Mouse (Mus musculus) heart, embryonic 13.5 days (tissue): ENCODE data around the gene Plekhh3. TPM values are rescaled to one million over a fixed set of nuclear protein-coding genes. Genes with fewer than 3 reads are reported as not detected.
"Not testable (repeated sequence)": the region's sequence is repeated elsewhere in the genome, so short reads cannot be mapped to it uniquely, and the experiment has no call there.

Experiments
- ATAC-seq: fragments of 200-750 bp; cut with Nextera tagmentation; 2 replicates; pipeline ENCODE4 v1.8.0; 2017; ENCODE audit warnings: moderate TSS enrichment; ENCODE audit not compliant: insufficient number of reproducible peaks, low FRiP score, low TSS enrichment; ENCODE audit errors: extremely low read depth
- H3K27ac ChIP-seq: fragments of 300-500 bp; sonication (generic); replicated peaks from 2 replicates; pipeline ENCODE4 v1.5.1; 2015; ENCODE audit warnings: moderate library complexity, mild to moderate bottlenecking, inconsistent platforms
- H3K27me3 ChIP-seq: fragments of 300-500 bp; sonication (generic); replicated peaks from 2 replicates; pipeline ENCODE4 v1.6.1; 2015; ENCODE audit warnings: mild to moderate bottlenecking, inconsistent platforms
- H3K36me3 ChIP-seq: fragments of 300-500 bp; sonication (generic); 2 replicates; pipeline ENCODE4 v1.6.1; 2015; ENCODE audit warnings: mild to moderate bottlenecking, inconsistent platforms
- H3K4me1 ChIP-seq: fragments of 300-500 bp; sonication (generic); 2 replicates; pipeline ENCODE4 v1.6.1; 2015; ENCODE audit warnings: inconsistent platforms
- H3K4me2 ChIP-seq: fragments of 300-500 bp; sonication (generic); 2 replicates; pipeline ENCODE4 v1.6.1; 2015; ENCODE audit warnings: inconsistent platforms, mild to moderate bottlenecking, moderate library complexity
- H3K4me3 ChIP-seq: fragments of 300-500 bp; sonication (generic); 2 replicates; pipeline ENCODE4 v1.5.1; 2015; ENCODE audit warnings: moderate library complexity, mild to moderate bottlenecking, inconsistent platforms
- H3K9ac ChIP-seq: fragments of 300-500 bp; sonication (generic); 2 replicates; pipeline ENCODE4 v1.6.1; 2015; ENCODE audit warnings: inconsistent platforms, mild to moderate bottlenecking, moderate library complexity
- H3K9me3 ChIP-seq: fragments of 300-500 bp; sonication (generic); 2 replicates; pipeline ENCODE4 v1.6.1; 2016; ENCODE audit warnings: inconsistent platforms
- WGBS: fragments of 180-500 bp; shearing (Covaris S2); methylation state at CpG from one replicate; pipeline ENCODE4 v1.1.7; 2015; ENCODE audit warnings: mixed read lengths; 5-methylcytosine and 5-hydroxymethylcytosine counted together
- polyA plus RNA-seq: library from polyadenylated mRNA; unstranded; fragments of >200 nt; fragmentation: Nextera tagmentation; extraction: Ambion mirVana; gene quantifications from 2 replicates; pipeline ENCODE4 v1.2.1, GENCODE M21; 2015

Gene Plekhh3
- polyA plus RNA-seq, 1 experiment from 2014 or later = 8.5 TPM

- H3K9me3 ChIP-seq, H3K4me2 ChIP-seq, H3K27ac ChIP-seq, ATAC-seq, H3K4me3 ChIP-seq, H3K9ac ChIP-seq: not testable (repeated sequence)
- H3K27me3 ChIP-seq = peaks cover 51% of the 10 kb centered on the region
- WGBS = 76% methylated on average over 7 of the region's 8 CpGs
- H3K36me3 ChIP-seq = peaks cover 50% of the 10 kb centered on the region
- H3K4me1 ChIP-seq = peaks cover 19% of the 10 kb centered on the region
These were observed 10.1 kb downstream of the Plekhh3 start for GRCm38 (mm10) chr11:101160981-101161505.

GRCm38 (mm10) chr11:101160151-101160550 lies 11.0 kb downstream of the Plekhh3 start:
- H3K4me1 ChIP-seq = peaks cover 22% of the 10 kb centered on the region
- WGBS = 66% methylated on average over 10 of the region's 10 CpGs

GRCm38 (mm10) chr11:101155728-101156371 lies 15.3 kb downstream of the Plekhh3 start, which contains the start of gene Tubg2:
Gene Tubg2, plus strand, starts transcription at chr11:101155907.
- Histone ChIP-seq H3K27ac (peak within 1 kb of the TSS; percentile 64), H3K4me3 (peak within 1 kb of the TSS; percentile 55), H3K4me2 (peak within 1 kb of the TSS; percentile 89), H3K36me3 (no peaks in the 10 kb centered on the region), H3K27me3 (peaks cover 13% of the 10 kb centered on the region; the same call in 1 of the 2 replicates), H3K9me3 (no peaks in the 10 kb centered on the region), H3K4me1 (peaks cover 12% of the 10 kb centered on the region), H3K9ac (peak within 1 kb of the TSS; percentile 82)
- 2% methylated on average over 36 of the region's 36 CpGs for whole genome bisulfite sequencing
- ATAC-seq = peak; percentile 67

More at GRCm38 (mm10) chr11:101160151-101160550, 11.0 kb downstream of the Plekhh3 start:
- Histone ChIP-seq H3K36me3 (peaks cover 41% of the 10 kb centered on the region), H3K27me3 (peaks cover 43% of the 10 kb centered on the region)
- not testable (repeated sequence) for H3K4me2 ChIP-seq, ATAC-seq, H3K27ac ChIP-seq, H3K4me3 ChIP-seq, H3K9me3 ChIP-seq, H3K9ac ChIP-seq

- ATAC-seq = no peak
- Histone ChIP-seq H3K27me3 (peaks cover 13% of the 10 kb centered on the region; the same call in 1 of the 2 replicates), H3K4me3 (no peak overlapping the region; the same call in 1 of the 2 replicates), H3K9me3 (no peaks in the 10 kb centered on the region), H3K27ac (no peak overlapping the region), H3K36me3 (no peaks in the 10 kb centered on the region), H3K4me2 (peak overlapping the region; percentile 89), H3K4me1 (peaks cover 12% of the 10 kb centered on the region), H3K9ac (peak overlapping the region; percentile 82; the same call in 1 of the 2 replicates)
- 64% methylated on average over 6 of the region's 6 CpGs for WGBS
These were observed 16.0 kb downstream of the Plekhh3 start for GRCm38 (mm10) chr11:101155151-101155550.

GRCm38 (mm10) chr11:101154648-101155047 lies 16.5 kb downstream of the Plekhh3 start:
- Histone ChIP-seq H3K9ac (no peak overlapping the region), H3K36me3 (no peaks in the 10 kb centered on the region), H3K9me3 (no peaks in the 10 kb centered on the region), H3K4me2 (no peak overlapping the region), H3K4me3 (no peak overlapping the region), H3K27ac (no peak overlapping the region), H3K27me3 (peaks cover 12% of the 10 kb centered on the region; the same call in 1 of the 2 replicates), H3K4me1 (peaks cover 15% of the 10 kb centered on the region)
- no peak for ATAC-seq

GRCm38 (mm10) chr11:101152825-101153224 lies 18.3 kb downstream of the Plekhh3 start:
- peaks cover 25% of the 10 kb centered on the region for H3K4me1 ChIP-seq
- no peak overlapping the region for H3K9ac ChIP-seq
- no peaks in the 10 kb centered on the region for H3K36me3 ChIP-seq
- H3K27ac ChIP-seq = no peak overlapping the region
- no peak for ATAC-seq
- 74% methylated on average over 1 of the region's 1 CpGs for WGBS
- H3K9me3 ChIP-seq = no peaks in the 10 kb centered on the region
- no peak overlapping the region for H3K4me2 ChIP-seq
- H3K4me3 ChIP-seq = no peak overlapping the region
- H3K27me3 ChIP-seq = peaks cover 10% of the 10 kb centered on the region; the same call in 1 of the 2 replicates

GRCm38 (mm10) chr11:101151063-101151462 lies 20.1 kb downstream of the Plekhh3 start:
- H3K4me3 ChIP-seq = no peak overlapping the region
- no peak overlapping the region for H3K9ac ChIP-seq
- H3K4me2 ChIP-seq = no peak overlapping the region
- WGBS = 41% methylated on average over 2 of the region's 2 CpGs
- no peaks in the 10 kb centered on the region for H3K36me3 ChIP-seq
- H3K27me3 ChIP-seq = no peaks in the 10 kb centered on the region
- H3K4me1 ChIP-seq = peaks cover 22% of the 10 kb centered on the region
- H3K9me3 ChIP-seq = no peaks in the 10 kb centered on the region
- no peak for ATAC-seq
- H3K27ac ChIP-seq = no peak overlapping the region

- Histone ChIP-seq H3K9me3 (no peaks in the 10 kb centered on the region), H3K4me1 (peaks cover 13% of the 10 kb centered on the region), H3K4me3 (no peak overlapping the region), H3K4me2 (no peak overlapping the region), H3K9ac (peak overlapping the region; percentile 57; the same call in 1 of the 2 replicates), H3K27ac (peak overlapping the region; percentile 52), H3K36me3 (no peaks in the 10 kb centered on the region), H3K27me3 (no peaks in the 10 kb centered on the region)
- no peak for ATAC-seq
- WGBS = 45% methylated on average over 9 of the region's 9 CpGs
These were observed 21.7 kb downstream of the Plekhh3 start for GRCm38 (mm10) chr11:101149178-101150105.

GRCm38 (mm10) chr11:101148751-101149150 lies 22.4 kb downstream of the Plekhh3 start:
- Histone ChIP-seq H3K9ac (peak overlapping the region; percentile 57; the same call in 1 of the 2 replicates), H3K36me3 (no peaks in the 10 kb centered on the region), H3K9me3 (no peaks in the 10 kb centered on the region), H3K4me2 (no peak overlapping the region), H3K4me3 (no peak overlapping the region), H3K27me3 (no peaks in the 10 kb centered on the region), H3K27ac (peak overlapping the region; percentile 52; the same call in 1 of the 2 replicates), H3K4me1 (peaks cover 17% of the 10 kb centered on the region)
- 69% methylated on average over 10 of the region's 10 CpGs for WGBS
- no peak for ATAC-seq

GRCm38 (mm10) chr11:101146377-101146776 lies 24.8 kb downstream of the Plekhh3 start:
- H3K9ac ChIP-seq = no peak overlapping the region
- H3K27me3 ChIP-seq = no peaks in the 10 kb centered on the region
- no peaks in the 10 kb centered on the region for H3K9me3 ChIP-seq
- H3K4me2 ChIP-seq = no peak overlapping the region
- no peaks in the 10 kb centered on the region for H3K36me3 ChIP-seq
- H3K4me1 ChIP-seq = peaks cover 29% of the 10 kb centered on the region
- no peak overlapping the region for H3K27ac ChIP-seq
- H3K4me3 ChIP-seq = no peak overlapping the region
- 39% methylated on average over 10 of the region's 10 CpGs for WGBS
- ATAC-seq = no peak
